Mouse (Mus musculus) heart, adult 2 months (tissue): ENCODE measurements around the gene Nceh1. TPM values are rescaled to one million over a fixed set of nuclear protein-coding genes. Genes with fewer than 3 reads are reported as not detected.

ENCODE experiments used
- DNase-seq, 2 experiments: peaks; one replicate each; pipeline ENCODE4 v3.0.0; 2021
- H3K27ac ChIP-seq: fragments of 200-600 bp; 2 replicates; pipeline ENCODE4 v1.8.1; 2022
- H3K27me3 ChIP-seq: fragments of 200-500 bp; 2 replicates; pipeline ENCODE4 v1.6.1; 2012; ENCODE audit warnings: mild to moderate bottlenecking, low read length, inconsistent platforms, mixed read lengths; ENCODE audit not compliant: control insufficient read depth, insufficient read depth
- H3K36me3 ChIP-seq: fragments of 200-500 bp; 2 replicates; pipeline ENCODE4 v1.6.1; 2012; ENCODE audit warnings: low read length, inconsistent platforms; ENCODE audit not compliant: control insufficient read depth, insufficient read depth
- H3K4me1 ChIP-seq: fragments of 200-500 bp; 2 replicates; pipeline ENCODE4 v1.6.1; 2011; ENCODE audit warnings: low read length; ENCODE audit not compliant: control insufficient read depth, insufficient read depth
- H3K4me3 ChIP-seq: fragments of 200-600 bp; 2 replicates; pipeline ENCODE4 v1.8.1; 2022
- H3K79me2 ChIP-seq: fragments of 200-500 bp; replicated peaks from 2 replicates; pipeline ENCODE4 v1.6.1; 2012; ENCODE audit warnings: mild to moderate bottlenecking, inconsistent platforms, low read length, moderate library complexity, mixed read lengths; ENCODE audit not compliant: control insufficient read depth, insufficient read depth
- H3K9ac ChIP-seq: fragments of 200-500 bp; 2 replicates; pipeline ENCODE4 v1.6.1; 2012; ENCODE audit warnings: low read depth, mild to moderate bottlenecking, control low read depth, inconsistent platforms, low read length, mixed read lengths
- CTCF ChIP-seq: fragments of 200-600 bp; IDR thresholded peaks from 2 replicates; pipeline ENCODE4 v1.8.1; 2022; ENCODE audit warnings: antibody characterized with exemption, mild to moderate bottlenecking, moderate library complexity
- EP300 ChIP-seq: fragments of 200-500 bp; IDR thresholded peaks from 2 replicates; pipeline ENCODE4 v1.6.1; 2011; ENCODE audit warnings: low read depth, low read length, control low read depth; ENCODE audit not compliant: insufficient read depth
- POLR2A ChIP-seq: fragments of 200-500 bp; IDR thresholded peaks from 2 replicates; pipeline ENCODE4 v1.6.1; 2011; ENCODE audit warnings: mild to moderate bottlenecking, low read depth, low read length, control low read depth; ENCODE audit not compliant: insufficient read depth
- WGBS: fragments of 180-500 bp; shearing (Covaris S2); methylation state at CpG from one replicate; pipeline ENCODE4 v1.1.7; 2018; 5-methylcytosine and 5-hydroxymethylcytosine counted together
- intact Hi-C: fragments of 180-260 bp; cut with DNase I; formaldehyde crosslinking; loops from one replicate; pipeline ENCODE4 v1.15.1; 2025
- polyA plus RNA-seq: library from polyadenylated mRNA; depleted of rRNA; stranded (reverse); fragments of >200 nt; gene quantifications from 2 replicates; pipeline ENCODE4 v1.2.3, GENCODE M21; 2012
- total RNA-seq, 2 experiments: library from RNA; stranded (reverse); gene quantifications; 2 replicates each; pipeline ENCODE4 v1.2.3; 2021

The Nceh1 gene
- total and polyA plus RNA-seq, 3 experiments, result 81.3 to 233 (median 201) TPM

GRCm38 (mm10) chr3:27210271-27210670 is 27.5 kb downstream of the Nceh1 start:
- TF ChIP-seq POLR2A, result no peak
- TF ChIP-seq EP300, result no peak
- TF ChIP-seq CTCF, result no peak
- no peak overlapping the region for H3K9ac ChIP-seq
- no peaks in the 10 kb centered on the region for H3K36me3 ChIP-seq
- WGBS, result 57% methylated on average over 7 of the region's 7 CpGs
- H3K79me2 ChIP-seq, result no peaks in the 10 kb centered on the region
- no peak overlapping the region for H3K27ac ChIP-seq
- H3K4me1 ChIP-seq, result peaks cover 3% of the 10 kb centered on the region
- no peak for DNase-seq
- intact Hi-C loops, result no loop called here
- no peaks in the 10 kb centered on the region for H3K27me3 ChIP-seq
- no peak overlapping the region for H3K4me3 ChIP-seq

DNA sequence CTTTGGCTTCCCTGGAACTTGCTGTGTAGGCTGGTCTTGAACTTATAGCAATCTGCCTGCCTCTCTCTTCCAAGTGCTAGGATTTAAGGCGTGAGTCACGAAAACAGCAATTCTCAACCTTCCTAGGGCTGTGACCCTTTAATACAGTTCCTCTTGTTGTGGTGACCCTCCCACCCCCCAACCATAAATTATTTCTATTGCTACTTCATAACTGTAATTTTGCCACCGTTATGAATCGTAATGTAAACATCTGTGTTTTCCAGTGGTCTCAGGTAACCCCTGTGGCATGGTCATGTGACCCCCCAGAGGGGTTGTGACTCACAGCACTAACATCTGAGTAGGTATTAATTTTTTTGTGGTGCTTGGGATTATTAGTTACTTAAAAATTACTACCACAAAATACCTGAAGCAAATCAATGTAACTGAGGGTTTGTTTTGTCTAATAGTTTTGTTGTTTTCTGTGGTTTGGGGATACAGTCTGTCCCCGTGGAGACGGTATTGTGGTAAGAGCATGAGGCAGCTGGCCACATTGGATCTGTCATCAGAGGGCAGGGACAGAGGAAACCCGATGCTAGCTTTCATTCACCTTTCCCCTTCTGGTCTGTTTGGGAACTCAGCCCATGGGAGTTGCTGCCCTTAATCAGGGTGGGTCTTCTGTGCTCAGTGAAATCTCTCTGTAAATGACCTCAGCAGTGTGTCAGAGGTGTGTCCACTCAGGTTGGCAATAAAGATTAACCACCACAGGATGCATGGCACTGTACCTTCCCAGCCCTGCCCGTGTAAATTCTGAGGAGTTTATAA is 31.5 kb downstream of the Nceh1 start:
- Histone ChIP-seq H3K27ac (no peak overlapping the region), H3K79me2 (no peaks in the 10 kb centered on the region), H3K36me3 (no peaks in the 10 kb centered on the region), H3K4me1 (no peaks in the 10 kb centered on the region), H3K9ac (no peak overlapping the region), H3K4me3 (no peak overlapping the region), H3K27me3 (no peaks in the 10 kb centered on the region)
- intact Hi-C loops, result no loop called here
- no peak for DNase-seq
- 79% methylated on average over 8 of the region's 8 CpGs for WGBS
- TF ChIP-seq CTCF (no peak), EP300 (no peak), POLR2A (no peak)

- intact Hi-C loops, result no loop called here
- H3K27ac ChIP-seq, result no peak overlapping the region
- H3K9ac ChIP-seq, result no peak overlapping the region
- no peaks in the 10 kb centered on the region for H3K79me2 ChIP-seq
- TF ChIP-seq EP300 (no peak), POLR2A (no peak), CTCF (no peak)
- no peak for DNase-seq
- H3K4me1 ChIP-seq, result no peaks in the 10 kb centered on the region
- no peaks in the 10 kb centered on the region for H3K27me3 ChIP-seq
- 81% methylated on average over 7 of the region's 7 CpGs for WGBS
- H3K36me3 ChIP-seq, result no peaks in the 10 kb centered on the region
- no peak overlapping the region for H3K4me3 ChIP-seq
These were observed 34.6 kb downstream of the Nceh1 start for GRCm38 (mm10) chr3:27217331-27217730.

GRCm38 (mm10) chr3:27218604-27219003 is 35.8 kb downstream of the Nceh1 start:
- WGBS, result 75% methylated on average over 5 of the region's 5 CpGs
- Histone ChIP-seq H3K4me3 (no peak overlapping the region), H3K36me3 (no peaks in the 10 kb centered on the region), H3K4me1 (no peaks in the 10 kb centered on the region), H3K79me2 (no peaks in the 10 kb centered on the region), H3K27me3 (no peaks in the 10 kb centered on the region), H3K27ac (no peak overlapping the region), H3K9ac (no peak overlapping the region)
- intact Hi-C loops, result no loop called here
- no peak for DNase-seq
- no peak for TF ChIP-seq CTCF
- no peak for TF ChIP-seq EP300
- no peak for TF ChIP-seq POLR2A

DNA sequence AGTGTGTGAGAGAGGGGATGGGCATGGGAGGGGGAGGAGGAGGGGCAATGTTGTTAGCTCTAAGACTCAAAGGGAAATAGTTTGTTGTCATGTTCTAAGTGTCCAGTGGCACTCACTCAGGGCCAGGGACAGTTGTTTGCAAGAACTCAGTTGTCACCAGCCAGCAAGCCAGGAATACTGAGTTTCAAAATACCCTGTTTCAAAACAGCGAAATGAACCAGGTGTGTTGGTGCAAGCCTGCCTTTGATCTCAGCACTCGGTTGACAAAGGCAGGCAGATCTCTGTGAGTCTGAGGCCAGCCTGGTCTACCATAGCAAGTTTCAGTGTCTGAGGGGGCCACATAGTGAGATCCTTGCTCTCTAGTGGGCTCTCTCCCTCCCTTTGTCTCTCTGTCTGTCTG is 39.3 kb downstream of the Nceh1 start:
- intact Hi-C loops, result no loop called here
- WGBS, result 76% methylated on average over 2 of the region's 2 CpGs

GRCm38 (mm10) chr3:27222488-27222887 is 39.7 kb downstream of the Nceh1 start:
- intact Hi-C loops, result no loop called here
- no peak overlapping the region for H3K9ac ChIP-seq
- H3K4me1 ChIP-seq, result no peaks in the 10 kb centered on the region
- H3K4me3 ChIP-seq, result no peak overlapping the region
- no peak for DNase-seq
- no peak for TF ChIP-seq CTCF
- no peaks in the 10 kb centered on the region for H3K27me3 ChIP-seq
- no peak overlapping the region for H3K27ac ChIP-seq
- no peaks in the 10 kb centered on the region for H3K79me2 ChIP-seq
- peaks cover 9% of the 10 kb centered on the region for H3K36me3 ChIP-seq
- WGBS, result 73% methylated on average over 17 of the region's 17 CpGs

More for the DNA sequence above, 39.3 kb downstream of the Nceh1 start:
- H3K4me3 ChIP-seq, result no peak overlapping the region
- no peaks in the 10 kb centered on the region for H3K4me1 ChIP-seq
- H3K36me3 ChIP-seq, result peaks cover 6% of the 10 kb centered on the region
- no peak for DNase-seq
- H3K27ac ChIP-seq, result no peak overlapping the region
- H3K27me3 ChIP-seq, result no peaks in the 10 kb centered on the region
- no peak for TF ChIP-seq CTCF
- TF ChIP-seq POLR2A, result no peak
- TF ChIP-seq EP300, result no peak
- H3K79me2 ChIP-seq, result no peaks in the 10 kb centered on the region
- H3K9ac ChIP-seq, result no peak overlapping the region
